Mouse (Mus musculus): ENCODE measurements around the gene Zbtb22.

The Zbtb22 gene

GRCm38 (mm10) chr17:33948090-33948904, 32.6 kb downstream of the Zbtb22 start:
- DNase-seq: no peak

- no peak for DNase-seq
Measured at GRCm38 (mm10) chr17:33948905-33949537, 33.3 kb downstream of the Zbtb22 start.

- peak; percentile 42 for DNase-seq
Measured at GRCm38 (mm10) chr17:33950131-33950625, 34.5 kb downstream of the Zbtb22 start.

GRCm38 (mm10) chr17:33951021-33951946, 35.6 kb downstream of the Zbtb22 start, which contains the start of gene B3galt4:
Gene B3galt4, minus strand, starts transcription at chr17:33951488.
- peak; percentile 76 for DNase-seq

- DNase-seq: peak; percentile 43
Measured at GRCm38 (mm10) chr17:33952015-33952414, 36.3 kb downstream of the Zbtb22 start.

- DNase-seq: peak; percentile 22
Measured at GRCm38 (mm10) chr17:33952879-33953278, 37.2 kb downstream of the Zbtb22 start.

GRCm38 (mm10) chr17:33953310-33953709, 37.6 kb downstream of the Zbtb22 start:
- DNase-seq: peak; percentile 15

- DNase-seq: peak; percentile 59
Measured at GRCm38 (mm10) chr17:33953961-33954565, 38.4 kb downstream of the Zbtb22 start.

GRCm38 (mm10) chr17:33954646-33955554, 39.2 kb downstream of the Zbtb22 start:
- peak; percentile 58 for DNase-seq

GRCm38 (mm10) chr17:33955555-33956214, 40.0 kb downstream of the Zbtb22 start, which contains the start of the genes Vps52 and Rps18:
Gene Vps52, plus strand, starts transcription at chr17:33955812.
Gene Rps18, minus strand, starts transcription at chr17:33956001.
- peak; percentile 99 for DNase-seq

GRCm38 (mm10) chr17:33956336-33956735, 40.6 kb downstream of the Zbtb22 start:
- DNase-seq: peak; percentile 56

- peak; percentile 17 for DNase-seq
Measured at GRCm38 (mm10) chr17:33957493-33957892, 41.8 kb downstream of the Zbtb22 start.

GRCm38 (mm10) chr17:33958451-33958850, 42.7 kb downstream of the Zbtb22 start:
- DNase-seq: peak; percentile 18

- DNase-seq: peak; percentile 34
Measured at GRCm38 (mm10) chr17:33959135-33959534, 43.4 kb downstream of the Zbtb22 start.

GRCm38 (mm10) chr17:33959948-33960347, 44.2 kb downstream of the Zbtb22 start:
- DNase-seq: no peak

GRCm38 (mm10) chr17:33962876-33963275, 47.2 kb downstream of the Zbtb22 start:
- DNase-seq: no peak

GRCm38 (mm10) chr17:33965082-33965845, 49.6 kb downstream of the Zbtb22 start:
- no peak for DNase-seq

- DNase-seq: no peak
Measured at GRCm38 (mm10) chr17:33965846-33966550, 50.3 kb downstream of the Zbtb22 start.

- peak; percentile 71 for DNase-seq
Measured at GRCm38 (mm10) chr17:33968489-33968888, 52.8 kb downstream of the Zbtb22 start.

Data from cerebellum, adult 9-11 months (tissue).